Mouse (Mus musculus) lung, postnatal 14 days (tissue): ENCODE data around the gene Pla2g4b.

Source experiments
- DNase-seq: peaks from one replicate; pipeline ENCODE4 v3.0.0; 2021

Pla2g4b gene

DNA sequence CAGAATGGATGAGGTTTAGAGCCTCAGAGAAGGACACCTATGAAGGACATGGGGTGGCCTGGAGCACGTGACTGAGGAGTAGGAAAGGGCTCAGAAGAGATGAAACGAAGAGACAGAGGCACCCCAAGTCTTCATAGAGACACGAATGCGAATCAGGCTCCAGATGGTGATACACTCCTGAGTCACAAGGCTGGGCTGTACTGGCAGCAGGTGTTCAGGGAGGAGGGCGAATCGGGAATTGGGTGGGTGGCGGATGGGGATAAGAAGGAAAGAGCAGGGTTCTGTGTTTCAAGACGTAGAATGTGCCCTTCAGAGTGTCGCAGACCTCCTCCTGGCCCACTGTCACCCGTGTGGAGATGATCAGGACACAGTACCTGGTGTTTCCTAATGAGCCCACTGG lies 32.0 kb downstream of the Pla2g4b start:
- DNase-seq, result no peak

DNA sequence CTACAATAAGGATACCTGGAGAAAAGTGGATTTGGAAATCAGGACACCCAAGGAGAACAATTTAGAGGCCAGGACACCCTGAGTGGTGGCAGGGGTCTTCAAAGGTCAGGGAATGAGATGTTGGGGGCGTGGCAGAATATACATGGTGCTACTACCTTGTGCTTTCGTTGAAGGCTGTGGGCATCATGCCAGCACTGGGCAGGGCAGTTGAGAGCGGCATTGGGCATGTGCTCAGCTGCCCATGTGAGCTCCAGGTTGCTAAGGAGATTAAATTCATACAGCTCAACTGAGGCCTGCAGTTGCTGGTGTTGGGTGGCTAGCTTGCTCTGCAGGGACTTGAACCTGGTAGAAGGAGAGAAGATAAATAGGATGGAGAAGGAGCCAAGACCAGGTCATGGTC lies 33.0 kb downstream of the Pla2g4b start:
- DNase-seq, result peak; percentile 53

DNA sequence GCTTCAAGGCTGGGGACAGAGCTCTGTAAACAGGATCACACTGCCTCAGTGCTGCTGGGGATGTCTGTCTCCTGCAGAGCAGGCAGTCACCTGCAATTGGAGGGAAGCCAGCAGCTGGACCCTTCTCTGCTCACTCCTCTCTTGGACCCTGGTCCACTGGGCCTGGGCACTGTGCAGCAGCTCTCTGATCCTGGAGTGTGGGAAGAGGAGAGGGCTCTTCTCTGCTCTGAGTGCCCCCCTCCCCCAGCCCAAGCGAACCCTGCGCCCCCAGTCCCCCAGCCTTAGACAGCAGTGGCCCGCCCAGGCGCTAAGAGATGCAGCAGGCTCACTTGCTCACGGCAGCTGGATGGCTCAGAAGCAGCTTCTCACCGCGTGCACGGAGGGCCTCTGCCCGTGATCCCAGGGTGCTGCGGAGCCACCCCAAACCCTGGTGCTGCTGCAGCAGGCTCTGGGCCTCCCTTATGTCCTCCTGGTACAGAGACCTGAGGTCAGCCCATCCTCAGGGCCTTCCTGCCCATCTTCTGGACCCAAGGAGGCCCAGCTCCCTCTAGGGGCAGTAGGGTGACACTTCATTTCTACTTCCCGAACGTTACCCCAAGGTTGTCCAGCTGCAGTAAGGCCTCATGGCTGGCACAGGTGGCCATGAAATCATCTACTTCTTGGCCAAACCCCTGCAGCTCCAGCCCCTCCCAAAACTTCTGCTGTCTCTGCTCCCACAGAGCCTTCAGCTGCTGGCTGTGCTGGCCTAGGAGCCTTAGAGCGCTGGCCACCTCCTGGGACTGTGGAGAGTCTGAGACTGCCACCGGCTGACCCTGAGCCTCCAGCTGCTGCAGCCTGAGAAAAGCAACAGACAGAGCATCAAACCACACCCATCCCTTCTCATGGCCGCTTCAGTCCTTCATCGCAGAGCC lies 35.6 kb downstream of the Pla2g4b start:
- peak; percentile 45 for DNase-seq

DNA sequence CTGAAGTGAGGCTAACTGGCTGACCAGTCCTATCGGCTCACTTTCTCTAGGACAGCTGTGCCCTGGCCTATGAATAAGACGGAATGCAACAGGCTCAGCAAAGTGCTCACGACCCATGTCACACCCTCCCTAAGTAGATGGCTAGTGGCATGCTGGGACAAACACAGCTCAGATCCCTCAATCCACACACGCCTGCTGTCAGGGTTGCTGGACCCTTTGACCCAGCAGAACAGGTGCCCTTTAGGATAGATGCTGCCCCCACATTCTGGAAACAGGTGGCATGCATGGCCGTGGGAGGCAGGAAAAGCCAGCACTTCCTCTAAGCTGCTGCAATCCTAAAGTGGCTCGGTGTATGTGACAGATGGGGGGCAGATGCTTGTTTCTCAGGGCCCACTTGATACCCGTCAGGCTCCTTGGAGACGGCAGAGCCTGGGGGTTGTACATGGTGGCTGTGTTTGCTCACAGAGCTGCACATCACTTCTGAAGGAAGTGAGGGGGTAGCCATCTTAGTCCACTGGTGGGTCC lies 36.3 kb downstream of the Pla2g4b start:
- DNase-seq, result no peak

DNA sequence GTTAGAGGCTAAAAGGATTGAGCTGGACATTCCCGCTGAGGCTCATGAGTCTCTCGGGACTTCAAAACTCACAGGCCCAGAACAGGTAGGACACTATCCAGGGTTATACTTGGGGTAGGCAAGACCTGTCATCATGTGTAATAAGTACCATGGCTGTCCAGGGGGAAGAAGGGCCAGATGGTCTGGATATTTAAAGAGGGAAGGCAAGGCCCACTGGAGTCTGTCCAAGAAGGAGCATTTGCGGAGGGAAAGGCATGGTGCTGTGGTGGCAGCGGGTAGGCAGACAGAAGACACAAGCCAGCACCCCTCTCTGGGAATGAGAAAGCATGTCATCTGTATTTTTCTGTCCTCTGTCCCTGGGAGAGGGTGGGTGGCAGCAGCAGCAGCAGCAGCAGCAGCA lies 40.9 kb downstream of the Pla2g4b start:
- DNase-seq, result no peak

DNA sequence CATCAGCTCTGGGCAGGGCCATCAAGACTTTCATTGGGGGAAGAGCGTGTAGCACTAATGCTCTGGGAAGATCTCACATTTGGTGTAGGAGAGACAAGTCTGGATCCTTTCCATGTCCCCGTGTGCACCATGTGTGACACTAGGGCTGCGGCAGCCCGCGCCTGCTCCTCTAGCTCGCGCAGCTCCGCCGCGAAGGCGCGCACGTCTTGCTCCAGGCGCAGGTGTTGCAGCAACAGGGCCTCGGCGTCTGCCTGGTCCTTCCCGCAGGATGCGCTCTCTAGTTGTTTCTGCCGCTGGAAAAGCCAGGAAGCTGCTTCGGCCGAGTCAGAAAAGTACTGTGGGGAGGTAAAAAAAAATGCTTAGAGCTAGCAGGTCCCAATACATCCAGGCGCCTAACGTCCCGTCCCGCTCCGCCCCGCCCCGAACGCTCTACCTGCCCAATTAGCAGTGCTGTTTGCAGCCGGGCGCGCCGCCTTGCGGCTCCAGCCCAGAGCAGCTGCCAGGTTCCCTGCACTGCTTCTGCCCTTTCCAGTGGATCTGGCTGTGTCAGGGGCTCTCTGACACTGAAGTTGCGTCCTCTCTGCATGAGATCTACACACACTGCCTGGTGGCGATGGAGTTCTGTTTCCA lies 43.0 kb downstream of the Pla2g4b start:
- peak; percentile 66 for DNase-seq

DNA sequence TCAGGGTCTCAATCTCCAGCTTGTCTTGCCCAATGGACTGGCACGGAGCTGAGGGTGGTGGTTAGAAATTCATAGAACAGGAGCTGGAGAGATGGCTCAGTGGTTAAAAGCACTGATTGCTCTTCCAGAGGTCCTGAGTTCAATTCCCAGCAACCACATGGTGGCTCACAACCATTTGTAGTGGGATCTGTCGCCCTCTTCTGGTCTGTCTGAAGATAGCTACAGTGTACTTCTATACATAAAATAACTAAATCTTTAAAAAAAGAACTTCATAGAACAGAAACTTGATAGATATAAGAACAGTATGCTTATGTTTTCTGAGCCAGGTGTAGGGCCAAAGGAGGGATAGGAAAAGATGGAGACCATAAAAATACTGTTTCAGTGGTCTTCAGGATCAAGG lies 49.2 kb downstream of the Pla2g4b start:
- no peak for DNase-seq

DNA sequence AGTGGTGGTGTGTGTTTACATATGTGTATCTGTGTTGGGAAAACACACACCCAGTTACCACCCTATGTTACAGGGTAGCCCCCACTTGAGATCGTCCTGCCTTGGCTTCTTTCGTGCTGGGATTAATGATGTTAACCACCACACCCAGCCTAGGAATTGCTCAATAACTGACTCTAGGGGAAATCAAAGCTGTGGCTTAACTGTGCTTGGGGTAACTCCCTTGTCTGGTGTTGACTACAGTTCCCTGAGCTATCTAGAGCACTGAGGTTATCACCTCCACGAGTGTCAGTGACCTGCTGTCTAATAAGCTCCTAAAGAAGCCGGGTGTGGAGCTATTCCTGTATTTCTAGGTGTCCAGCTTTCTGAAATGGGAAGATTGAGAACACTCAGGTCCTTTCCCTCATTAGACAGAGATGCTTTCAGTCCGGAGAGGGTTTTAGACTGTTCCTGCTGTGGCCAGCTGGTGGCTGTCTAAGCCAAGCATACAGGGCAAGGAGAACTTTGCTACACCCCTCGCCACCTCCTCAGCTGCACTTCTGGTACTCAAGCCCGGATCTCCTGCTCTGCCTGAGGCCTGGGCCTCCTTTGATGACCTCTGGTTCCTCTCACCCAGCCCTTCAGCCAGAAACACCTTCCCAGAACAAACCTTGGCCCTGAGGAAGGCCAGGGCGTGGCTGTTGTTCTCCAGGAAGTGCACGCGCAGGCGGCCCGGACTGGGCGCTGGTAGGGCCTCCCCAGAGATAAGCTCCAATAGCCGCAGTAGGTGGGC lies 51.6 kb downstream of the Pla2g4b start:
- DNase-seq, result peak; percentile 65

DNA sequence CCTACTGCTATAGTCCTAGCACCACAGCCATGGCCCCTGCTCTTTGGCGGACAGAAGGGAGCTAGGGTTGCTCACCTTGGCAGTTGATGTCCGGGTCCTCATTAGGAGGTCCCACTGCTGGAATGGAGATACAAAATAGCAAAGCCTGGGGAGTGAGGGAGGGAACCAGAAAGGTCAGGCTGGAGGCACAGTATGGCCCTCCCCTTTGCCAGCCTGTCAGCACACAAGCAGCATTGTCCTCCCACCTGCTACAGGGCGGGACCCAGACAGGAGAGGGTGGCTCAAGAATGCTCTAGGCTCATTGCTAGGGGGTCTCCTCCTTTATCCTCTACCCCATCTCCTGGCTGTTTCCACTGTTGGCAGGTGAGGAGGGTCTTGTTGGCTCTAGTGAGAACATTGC lies 52.8 kb downstream of the Pla2g4b start:
- DNase-seq, result no peak

DNA sequence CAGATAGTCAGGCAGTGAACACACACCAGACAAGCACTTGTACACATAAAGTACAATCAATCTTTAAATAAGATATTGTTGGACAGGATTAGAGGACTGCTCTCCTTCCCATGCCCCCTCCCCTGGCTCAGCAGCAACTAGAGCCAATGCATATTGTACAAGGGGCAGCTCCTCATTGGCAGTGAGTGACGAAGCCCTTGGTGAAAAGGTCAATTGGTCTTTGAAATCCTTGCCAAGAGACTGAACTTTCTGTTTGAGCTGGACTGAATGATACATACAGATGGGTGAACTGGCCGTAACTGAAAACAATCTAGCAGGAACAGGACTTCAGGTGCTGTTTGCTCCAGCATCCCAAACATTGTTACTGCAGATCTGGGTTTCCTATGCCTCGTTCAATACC lies 54.2 kb downstream of the Pla2g4b start:
- DNase-seq, result no peak

DNA sequence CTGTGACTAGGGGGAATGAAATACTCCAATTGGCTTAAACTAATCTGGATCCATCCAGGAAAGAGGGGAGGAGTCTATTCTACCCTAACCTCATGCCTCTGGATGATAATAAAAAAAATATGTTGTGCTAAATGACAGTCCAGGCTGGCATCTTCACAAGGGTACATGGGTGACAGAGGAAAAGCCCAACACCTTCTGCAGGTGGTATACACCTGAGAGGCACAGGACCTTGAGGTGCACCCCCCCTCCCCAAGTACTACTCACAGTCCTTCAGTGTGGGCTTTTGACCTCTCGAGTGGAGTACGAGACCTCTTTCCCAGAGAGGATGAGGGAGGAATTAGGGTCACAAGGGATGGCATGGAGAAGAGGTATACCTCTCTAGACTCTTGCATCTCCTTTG lies 54.7 kb downstream of the Pla2g4b start:
- no peak for DNase-seq

DNA sequence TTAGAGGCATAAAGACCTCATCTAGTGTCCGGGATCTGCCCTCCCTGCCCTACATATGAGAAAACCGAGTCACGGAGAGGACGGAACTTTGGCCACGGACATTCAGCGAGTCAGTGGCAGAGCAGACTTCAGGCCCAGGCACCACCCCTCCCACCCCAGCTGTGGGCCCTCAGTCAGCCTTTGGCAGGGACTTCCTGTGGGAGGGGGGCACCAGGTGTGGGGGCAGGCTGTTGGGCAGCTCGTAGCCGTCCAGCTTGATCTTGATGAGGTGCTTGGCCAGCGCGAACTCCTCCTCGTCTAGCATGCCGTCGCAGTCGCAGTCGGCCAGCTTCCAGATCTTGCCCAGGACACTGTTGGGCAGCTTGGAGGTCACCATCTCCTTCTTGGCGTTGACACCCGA lies 57.8 kb downstream of the Pla2g4b start:
- no peak for DNase-seq
